Mouse (Mus musculus) cerebellum, postnatal 36 days (tissue): Measurements from ENCODE around the gene Kras.

ENCODE experiments used
- DNase-seq, 2 experiments: peaks; one replicate each; pipeline ENCODE4 v3.0.0; 2021 to 2022; ENCODE audit warnings: mixed read lengths in 2 of 2

The Kras gene

GRCm38 (mm10) chr6:145187093-145188088, 62.6 kb downstream of the Kras start:
- DNase-seq: peak; percentile 16 to 37

- DNase-seq: no peak
These were observed 63.9 kb downstream of the Kras start for GRCm38 (mm10) chr6:145186096-145186495.

- DNase-seq: no peak
These were observed 68.0 kb downstream of the Kras start for GRCm38 (mm10) chr6:145182044-145182443.

GRCm38 (mm10) chr6:145179665-145180064, 70.4 kb downstream of the Kras start:
- DNase-seq: peak; percentile 13 to 28

GRCm38 (mm10) chr6:145176474-145176873, 73.6 kb downstream of the Kras start:
- no peak for DNase-seq

GRCm38 (mm10) chr6:145175571-145175981, 74.5 kb downstream of the Kras start:
- DNase-seq: no peak

- DNase-seq: peak; percentile 17 to 35
These were observed 76.3 kb downstream of the Kras start for GRCm38 (mm10) chr6:145173781-145174191.

- no peak for DNase-seq
These were observed 78.0 kb downstream of the Kras start for GRCm38 (mm10) chr6:145171892-145172606.
